Mouse (Mus musculus) left cerebral cortex, adult 2 months (tissue): ENCODE data around the gene Gm21093. TPM values are rescaled to one million over a fixed set of nuclear protein-coding genes. Genes with fewer than 3 reads are reported as not detected.
"Not testable (repeated sequence)": the region's sequence is repeated elsewhere in the genome, so short reads cannot be mapped to it uniquely, and the experiment has no call there.

Source experiments
- DNase-seq, 2 experiments: peaks; one replicate each; pipeline ENCODE4 v3.0.0; 2021 to 2022; ENCODE audit warnings: low spot score in 2 of 2, mixed read lengths in 1 of 2; ENCODE audit errors: extremely low spot score in 1 of 2
- H3K27ac ChIP-seq: fragments of 200-600 bp; 2 replicates; pipeline ENCODE4 v1.8.1; 2022
- H3K4me3 ChIP-seq: fragments of 200-600 bp; 2 replicates; pipeline ENCODE4 v1.8.1; 2022
- intact Hi-C: fragments of 180-260 bp; cut with DNase I; formaldehyde crosslinking; loops from one replicate; pipeline ENCODE4 v1.15.1; 2025
- long read RNA-seq, 2 experiments: library from polyadenylated mRNA; stranded (forward); transcript quantifications; one replicate each; pipeline ENCODE4 v2.0.0; 2021; ENCODE audit warnings: borderline mapping rate in 2 of 2
- total RNA-seq, 2 experiments: library from RNA; stranded (reverse); gene quantifications; 2 replicates each; pipeline ENCODE4 v1.2.3; 2021

Gm21093 gene
- 1 to 10 TPM; 7.9 to 8.9 TPM for total RNA-seq
- long read RNA-seq, experiment 1, partial matches to known transcripts, result 1 of 13 reads
- long read RNA-seq, experiment 1, other reads (novel, unspliced or antisense), result 12 of 13 reads
- long read RNA-seq, experiment 2, partial matches to known transcripts, result 2 of 10 reads
- long read RNA-seq, experiment 2, other reads (novel, unspliced or antisense), result 7 of 10 reads

DNA sequence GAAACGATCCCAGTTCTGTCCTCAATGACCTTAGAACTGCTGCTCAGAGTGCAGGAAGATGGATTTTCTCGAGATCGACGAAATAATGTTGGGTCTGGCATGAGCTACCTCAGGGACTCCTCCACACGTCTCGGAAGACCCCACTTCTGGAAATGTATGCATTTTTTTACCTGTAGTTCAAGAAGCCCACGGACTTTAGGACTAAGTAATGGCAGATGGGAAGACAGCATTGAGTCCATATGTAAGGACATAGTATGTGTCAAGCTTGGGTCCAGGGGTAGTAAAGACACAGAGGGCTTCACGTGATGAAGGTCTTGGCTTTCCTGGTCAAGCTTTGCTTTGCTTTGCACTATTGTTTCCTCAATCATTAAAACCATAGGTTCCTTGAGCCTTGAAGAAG lies at the start of gene Gm21093:
TSS of gene Gm21093 (minus strand) at position 101 of the 400 bp plus-strand sequence.
- H3K27ac ChIP-seq, H3K4me3 ChIP-seq, DNase-seq, intact Hi-C loops: not testable (repeated sequence)

Other genes with a start within 250 kb of the Gm21093 start
- gene Gm21541, start 131.1 kb downstream of the Gm21093 start, total RNA-seq, result not detected
- gene Gm20878, start 93.2 kb downstream of the Gm21093 start, total RNA-seq, result 10 to 100 TPM; 53.2 to 62.4 TPM
- gene Fam205a4, start 68.7 kb downstream of the Gm21093 start, total RNA-seq, result 1 to 10 TPM; 4.6 to 5.6 TPM
- not detected for gene Gm3893, start 56.5 kb upstream of the Gm21093 start, total RNA-seq
- gene Gm13304, start 80.1 kb upstream of the Gm21093 start, total RNA-seq, result 10 to 100 TPM; 29.7 to 32.6 TPM
- 10 to 100 TPM; 45.6 to 58.0 TPM for gene Gm13306, start 118.7 kb upstream of the Gm21093 start, total RNA-seq
- gene Gm13305, start 133.9 kb upstream of the Gm21093 start, total RNA-seq, result under 1 TPM; 0.89 to 0.97 TPM
- 10 to 100 TPM in 1 of 2 experiments, 1 to 10 TPM in 1; 9.7 to 10.8 TPM for gene Gm10600, start 205.9 kb upstream of the Gm21093 start, total RNA-seq
- not detected for gene Ccl21b, start 221.0 kb upstream of the Gm21093 start, total RNA-seq